Mouse (Mus musculus): ENCODE data around the gene Tmem267. TPM values are rescaled to one million over a fixed set of nuclear protein-coding genes. Genes with fewer than 3 reads are reported as not detected.

Gene Tmem267
- 0.89 and 2.7 TPM in 2 replicates for polyA plus RNA-seq (2012; ENCODE audit: low replicate concordance)

GRCm38 (mm10) chr13:119487880-119488580 is at the start of gene Tmem267, which contains the start of gene 3110070M22Rik:
Tmem267 (plus strand) TSS chr13:119488039.
3110070M22Rik (minus strand) TSS chr13:119488383.

DNA sequence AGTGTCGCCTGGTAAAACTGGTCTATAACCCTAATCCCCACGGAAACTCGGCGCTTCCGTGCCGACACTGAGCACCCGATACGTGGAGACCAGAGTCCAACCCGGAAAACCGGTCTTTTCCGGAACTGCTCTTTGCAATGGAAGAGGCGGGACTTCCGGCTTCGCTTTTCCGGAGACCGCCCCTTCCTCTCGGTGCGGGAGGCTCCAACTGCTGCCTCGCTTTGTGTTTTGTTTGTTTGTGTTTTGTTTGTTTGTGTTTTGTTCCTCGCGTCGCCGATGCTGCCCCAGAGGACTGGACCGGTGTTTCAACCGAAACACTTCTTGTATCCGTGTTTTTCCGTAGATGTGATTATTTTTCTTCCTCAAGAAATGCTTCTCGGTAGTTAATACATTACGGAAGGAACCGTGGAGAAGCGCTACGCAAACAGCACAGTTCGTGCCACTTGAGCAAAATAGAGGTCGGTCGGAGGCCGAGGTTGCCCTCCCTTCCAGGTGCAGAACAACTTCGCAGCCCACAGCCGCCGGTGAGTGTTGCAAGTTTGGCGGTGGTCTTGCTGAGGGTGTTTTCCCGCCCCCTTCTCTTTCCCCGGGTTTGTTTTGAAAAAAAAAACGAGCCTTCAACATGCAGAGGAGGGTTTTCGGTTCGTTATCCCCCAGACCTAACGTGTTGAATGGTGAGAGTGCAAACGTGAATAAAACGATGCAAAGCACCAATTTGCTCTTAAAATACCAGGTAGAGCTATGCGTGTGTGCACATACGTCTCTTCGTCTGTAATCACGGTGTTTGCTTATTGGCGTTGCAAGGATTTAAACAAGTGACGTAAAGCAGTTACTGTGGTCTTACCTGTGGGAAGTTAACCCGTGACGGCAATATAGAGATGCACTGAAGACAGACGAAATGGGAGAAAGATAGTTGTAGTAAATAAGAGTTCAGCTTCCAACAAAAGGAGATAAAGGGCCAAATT is 25.0 kb upstream of the Tmem267 start, which contains the start of gene 4833420G17Rik:
Gene 4833420G17Rik, plus strand, starts transcription at position 173 of the 965 bp plus-strand sequence.

DNA sequence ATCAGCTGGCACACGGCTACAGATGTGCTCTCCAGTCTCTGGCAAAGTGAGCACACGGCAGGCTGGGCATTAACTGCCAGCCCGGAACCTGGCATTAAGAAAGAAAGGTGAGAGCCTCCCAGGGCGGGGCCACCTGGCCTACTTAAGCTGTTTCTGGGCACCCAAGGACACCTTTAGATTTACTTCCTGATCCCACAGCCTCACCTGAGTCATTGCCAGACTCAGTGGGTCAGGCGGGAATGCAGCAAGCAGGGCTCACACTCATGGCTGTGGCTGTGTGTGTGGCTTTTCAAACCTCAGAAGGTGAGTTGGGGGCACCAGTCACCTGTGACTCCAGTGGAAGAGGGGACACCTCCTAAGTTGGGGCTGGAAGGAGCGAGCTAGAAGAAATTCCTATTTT is 135.8 kb downstream of the Tmem267 start, which contains the start of gene Ccl28:
Gene Ccl28, plus strand, starts transcription at position 186 of the 400 bp plus-strand sequence.

Other genes with a start within 250 kb of the Tmem267 start
- 19.3 and 21.5 TPM in 2 replicates for gene Paip1, start 59.4 kb upstream of the Tmem267 start, polyA plus RNA-seq (2012; ENCODE audit: low replicate concordance)
- 2.1 and 9.1 TPM in 2 replicates for gene 4833420G17Rik, start 25.3 kb upstream of the Tmem267 start, polyA plus RNA-seq (2012; ENCODE audit: low replicate concordance)
- 2.3 and 3.0 TPM in 2 replicates for gene 3110070M22Rik, start 344 bp downstream of the Tmem267 start, polyA plus RNA-seq (2012; ENCODE audit: low replicate concordance)
- gene Ccl28, start 135.8 kb downstream of the Tmem267 start, polyA plus RNA-seq (2012; ENCODE audit: low replicate concordance): not detected in 2 replicates
- 0.79 and 2.1 TPM in 2 replicates for gene Hmgcs1, start 202.3 kb downstream of the Tmem267 start, polyA plus RNA-seq (2012; ENCODE audit: low replicate concordance)